Mouse (Mus musculus): ENCODE results near the gene Atp2a1. TPM values are rescaled to one million over a fixed set of nuclear protein-coding genes. Genes with fewer than 3 reads are reported as not detected.

Gene Atp2a1
- total RNA-seq, 2 experiments from 2014 or later = 0.77 to 0.82 TPM

DNA sequence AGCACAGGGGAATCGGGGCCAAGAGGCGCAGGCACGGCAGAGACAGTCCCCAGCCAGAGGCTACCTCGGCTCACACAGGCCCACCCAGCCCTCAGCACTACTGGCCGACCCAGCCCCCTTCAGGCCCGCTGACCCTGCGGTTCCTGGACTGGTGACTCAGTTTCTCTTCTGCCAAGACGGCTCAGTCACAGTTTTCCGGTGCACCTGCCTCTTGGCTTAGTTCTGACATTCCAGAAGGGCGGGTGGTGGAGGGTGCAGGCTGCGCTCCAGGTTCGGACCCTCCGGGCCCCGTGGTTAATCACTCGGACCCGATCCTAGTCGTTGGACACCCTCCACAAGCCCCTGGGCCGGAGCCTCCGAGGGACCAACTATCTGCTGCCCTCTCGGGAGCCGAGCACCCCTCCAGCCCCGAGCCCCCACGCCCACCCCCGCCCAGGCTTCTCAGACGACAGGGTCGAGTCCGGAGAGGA lies 11.6 kb upstream of the Atp2a1 start:
- intact Hi-C loops (cut with DNase I) = loop anchor here (2.0 kb wide), 1 partner anchor 76 kb away; no protein-coding TSS in a partner anchor

DNA sequence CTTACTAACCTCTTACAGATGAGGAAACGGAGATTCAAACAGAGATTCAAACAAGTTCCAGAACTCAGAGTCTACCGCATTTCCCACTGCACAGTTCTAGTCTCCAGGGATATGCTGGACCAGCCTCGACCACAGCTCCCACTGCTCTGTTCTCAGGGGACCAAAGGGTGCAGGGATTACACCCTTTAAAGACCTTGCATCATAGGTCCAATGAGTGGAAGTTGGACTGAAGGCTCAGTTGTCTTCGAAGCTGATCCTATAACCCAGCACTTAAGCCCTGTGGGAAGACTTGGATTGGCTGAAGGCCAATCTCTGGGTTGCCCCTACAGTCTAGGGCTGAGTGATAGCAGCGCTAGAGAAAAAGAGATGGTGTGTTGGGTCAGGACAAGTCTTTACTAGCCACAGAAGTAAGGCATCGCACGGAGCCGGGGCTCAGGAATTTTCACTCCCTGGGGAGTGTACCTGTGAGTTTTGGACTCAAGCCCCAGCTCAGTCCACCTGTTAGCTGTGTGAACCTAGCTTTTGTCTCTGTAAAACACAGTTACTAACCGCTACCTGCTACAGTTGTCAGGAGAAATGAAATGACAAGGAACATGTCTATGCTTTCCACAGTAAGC lies 10.7 kb upstream of the Atp2a1 start:
- intact Hi-C loops (cut with DNase I) = loop anchor here (2.0 kb wide), 1 partner anchor 75 kb away; no protein-coding TSS in a partner anchor
- no peak for DNase-seq

More for the DNA sequence above, 11.6 kb upstream of the Atp2a1 start:
- peak; percentile 38 to 54 for DNase-seq

DNA sequence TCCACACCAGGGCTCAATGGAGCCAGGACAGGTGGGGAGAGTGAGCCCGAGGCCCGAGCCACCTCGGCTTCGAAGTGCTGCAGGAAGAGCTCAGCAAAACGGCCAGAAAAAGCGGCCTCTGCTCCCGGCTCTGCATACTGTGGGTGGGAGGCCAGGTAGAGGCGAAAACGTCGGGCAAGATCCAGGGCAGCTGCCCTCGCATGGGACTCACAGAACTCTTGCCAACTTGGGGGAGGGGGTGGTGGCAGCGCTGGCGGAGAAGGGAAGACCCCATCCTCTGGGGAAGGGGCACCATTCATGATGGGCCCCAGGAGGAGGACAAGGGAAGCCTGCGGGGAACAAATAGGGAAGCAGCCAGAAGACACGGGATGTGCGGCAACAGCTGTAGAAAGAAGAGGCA lies 9.8 kb upstream of the Atp2a1 start:
- intact Hi-C loops (cut with DNase I) = no loop called here

DNA sequence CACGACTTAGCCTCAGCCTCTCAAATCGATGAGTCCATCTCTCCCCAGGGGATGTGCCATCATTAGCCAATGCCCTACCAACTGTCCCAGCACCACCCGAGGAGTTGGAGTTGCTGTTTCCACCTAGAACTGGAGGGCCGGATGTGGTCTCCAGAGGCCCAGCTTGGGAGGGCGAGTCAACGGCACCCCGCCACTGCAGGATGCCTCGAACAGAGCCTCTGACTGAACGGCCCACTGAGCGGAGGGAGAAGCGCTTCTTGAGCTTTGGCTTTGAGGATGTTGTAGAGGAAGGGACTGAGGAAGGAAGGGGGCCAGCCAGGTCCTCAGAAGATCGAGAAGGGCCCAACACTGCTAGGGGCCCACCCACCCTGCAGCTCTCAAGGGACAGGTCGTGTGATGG lies 9.4 kb upstream of the Atp2a1 start:
- intact Hi-C loops (cut with DNase I) = no loop called here
- no peak for DNase-seq

More for the DNA sequence above, 9.8 kb upstream of the Atp2a1 start:
- no peak for DNase-seq

DNA sequence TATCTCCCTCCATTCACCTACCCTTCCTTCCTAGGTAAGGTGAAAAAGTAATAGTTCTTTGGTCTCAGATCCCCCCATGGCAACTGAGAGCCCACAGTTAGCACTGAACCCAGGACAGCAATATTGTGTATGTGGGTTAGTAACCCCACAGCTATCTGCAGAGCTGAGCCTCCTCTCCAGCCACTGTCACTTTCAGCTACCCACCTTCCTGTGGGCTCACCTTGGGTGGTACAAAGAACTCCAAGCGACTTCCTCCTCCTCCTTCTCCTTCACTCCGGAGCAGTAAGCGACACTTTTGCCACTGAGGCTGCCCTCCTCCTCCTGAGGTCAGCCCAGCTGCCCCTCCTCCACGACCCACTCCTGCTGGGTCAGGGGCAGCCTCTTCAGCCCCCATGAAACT lies 8.9 kb upstream of the Atp2a1 start:
- intact Hi-C loops (cut with DNase I) = no loop called here
- DNase-seq = no peak

DNA sequence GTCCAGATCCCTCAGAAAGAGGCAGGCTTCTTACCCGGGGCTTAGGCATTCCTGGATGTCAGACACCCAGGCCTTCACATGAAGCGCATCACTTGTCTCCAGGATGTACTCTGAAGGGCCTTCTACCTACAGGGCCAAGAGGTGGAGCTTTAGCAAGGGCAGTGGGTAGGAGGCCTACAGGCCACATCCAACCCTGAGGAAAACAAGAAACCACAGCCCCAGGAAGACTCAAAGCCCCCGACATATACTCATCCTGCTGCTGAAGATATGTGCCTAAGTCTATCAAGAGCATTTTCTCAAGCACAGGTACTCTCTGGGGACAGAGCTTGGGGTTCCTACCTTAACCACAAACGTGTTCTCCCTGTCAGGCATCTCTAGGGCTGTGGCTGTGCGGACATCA lies 8.5 kb upstream of the Atp2a1 start:
- intact Hi-C loops (cut with DNase I) = no loop called here
- DNase-seq = no peak

DNA sequence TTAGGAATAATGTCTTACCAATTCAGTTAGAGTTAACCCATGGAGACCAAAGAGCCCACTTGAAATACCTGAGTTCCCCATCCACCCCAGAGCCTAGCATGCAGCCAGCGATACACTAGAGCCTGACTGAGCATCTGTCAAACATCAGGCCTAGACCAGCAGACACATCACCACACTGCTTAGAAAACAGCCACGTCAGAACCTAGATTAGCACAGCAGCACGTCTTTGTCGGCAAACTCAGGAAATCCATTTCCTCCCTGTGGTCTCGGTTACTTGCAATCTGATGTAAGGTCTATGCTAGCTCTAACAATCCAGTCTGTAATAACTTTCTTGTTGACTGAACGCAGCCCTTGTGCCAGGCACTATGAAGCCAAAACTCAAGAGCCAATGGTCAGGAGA lies 7.2 kb upstream of the Atp2a1 start:
- intact Hi-C loops (cut with DNase I) = no loop called here
- no peak for DNase-seq

DNA sequence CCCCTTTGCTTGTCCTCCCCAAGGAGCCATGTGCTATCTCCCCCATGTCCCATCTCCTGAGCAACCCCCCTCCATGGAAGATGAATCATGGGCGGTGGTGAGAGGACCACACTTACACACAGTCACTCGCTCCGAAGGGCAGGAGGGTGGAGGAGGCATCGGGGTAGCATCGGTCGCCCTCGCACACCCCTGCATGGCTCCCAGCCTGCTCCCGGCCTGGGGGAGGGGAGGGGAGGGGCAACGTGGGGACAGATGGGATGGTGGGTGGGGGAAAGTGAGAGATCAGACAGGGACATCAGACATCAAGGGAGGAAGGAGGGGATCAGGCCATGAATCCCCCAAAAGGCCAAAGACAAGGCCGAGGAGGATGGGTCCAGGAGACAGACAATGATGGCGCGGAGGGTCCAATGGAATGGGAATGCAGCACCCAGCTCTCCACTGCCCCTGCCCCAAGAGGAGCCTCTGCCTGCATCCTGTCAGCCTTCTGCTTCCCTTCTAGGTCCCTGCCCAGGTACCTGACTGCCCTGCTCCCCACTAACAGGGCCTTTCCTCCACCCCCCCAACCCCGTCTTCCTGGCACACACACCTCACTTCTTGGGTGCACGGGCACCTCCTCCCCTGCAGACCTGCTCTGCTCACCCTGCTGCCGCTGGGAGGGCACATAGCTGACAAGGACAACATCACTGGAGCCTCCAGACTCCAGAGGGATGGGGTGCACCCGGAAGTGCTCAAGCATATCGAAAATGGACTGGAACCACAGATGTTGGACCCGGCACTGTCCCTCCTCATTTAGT lies 5.1 kb upstream of the Atp2a1 start:
- intact Hi-C loops (cut with DNase I) = no loop called here
- DNase-seq = no peak

DNA sequence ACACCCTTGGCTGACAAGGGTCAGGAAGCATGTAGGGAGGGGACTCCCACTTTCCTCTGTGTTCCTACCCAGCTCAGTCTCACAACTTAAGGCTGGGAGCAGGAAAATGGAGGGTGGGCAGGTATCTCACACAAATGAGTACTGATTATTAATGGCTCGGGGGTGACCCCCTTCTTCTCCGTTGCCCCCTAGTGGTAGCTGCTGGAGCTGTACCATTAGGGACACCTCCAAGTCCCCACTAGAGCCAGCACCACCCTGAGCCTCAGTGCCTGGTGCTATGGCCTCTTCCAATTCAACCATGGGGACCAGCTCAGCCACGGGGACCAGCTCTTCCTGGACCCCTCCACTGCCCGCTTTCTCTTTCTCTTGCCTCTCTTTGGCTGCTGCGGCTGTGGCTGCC lies 4.4 kb upstream of the Atp2a1 start:
- intact Hi-C loops (cut with DNase I) = no loop called here
- peak in 1 of 2 experiments; percentile 65 for DNase-seq

DNA sequence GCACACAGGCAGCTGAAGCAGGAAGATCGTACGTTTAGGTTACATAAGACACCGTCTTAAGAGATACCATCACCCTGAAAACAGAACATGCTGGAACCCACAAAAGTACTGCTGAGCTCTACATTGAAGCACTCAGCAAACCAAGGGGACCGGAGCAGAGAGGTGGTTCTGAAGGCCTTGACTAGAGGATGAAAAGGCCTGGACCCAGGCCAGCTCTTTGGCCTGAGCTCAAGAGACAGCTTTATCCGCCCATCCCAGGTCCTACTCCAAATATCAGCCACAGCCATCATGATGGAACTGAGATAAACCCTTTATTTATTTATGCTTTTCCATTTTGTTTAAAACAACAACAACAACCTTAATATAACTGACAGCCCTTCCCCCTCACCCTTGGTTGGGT lies 3.8 kb upstream of the Atp2a1 start:
- intact Hi-C loops (cut with DNase I) = no loop called here
- no peak for DNase-seq

DNA sequence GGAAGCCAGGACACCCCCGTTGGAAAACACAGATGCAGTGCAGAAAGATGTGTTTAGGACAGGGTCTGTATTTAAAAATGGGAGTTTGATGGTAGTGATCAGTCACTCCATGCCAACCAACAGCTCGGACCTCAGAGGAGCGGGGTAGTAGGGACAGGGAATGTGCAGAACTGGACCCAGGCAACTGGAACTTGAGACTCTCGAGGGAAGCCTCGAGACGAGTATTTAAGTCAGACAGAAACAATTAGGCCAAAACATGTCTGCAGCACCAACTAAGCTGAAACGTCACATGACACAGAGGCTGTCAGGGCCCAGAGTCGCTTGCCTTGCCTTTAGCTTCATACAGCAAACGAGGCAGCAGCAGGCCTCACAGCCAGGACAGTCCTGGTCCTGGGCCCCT lies 3.2 kb upstream of the Atp2a1 start:
- intact Hi-C loops (cut with DNase I) = no loop called here
- no peak for DNase-seq

DNA sequence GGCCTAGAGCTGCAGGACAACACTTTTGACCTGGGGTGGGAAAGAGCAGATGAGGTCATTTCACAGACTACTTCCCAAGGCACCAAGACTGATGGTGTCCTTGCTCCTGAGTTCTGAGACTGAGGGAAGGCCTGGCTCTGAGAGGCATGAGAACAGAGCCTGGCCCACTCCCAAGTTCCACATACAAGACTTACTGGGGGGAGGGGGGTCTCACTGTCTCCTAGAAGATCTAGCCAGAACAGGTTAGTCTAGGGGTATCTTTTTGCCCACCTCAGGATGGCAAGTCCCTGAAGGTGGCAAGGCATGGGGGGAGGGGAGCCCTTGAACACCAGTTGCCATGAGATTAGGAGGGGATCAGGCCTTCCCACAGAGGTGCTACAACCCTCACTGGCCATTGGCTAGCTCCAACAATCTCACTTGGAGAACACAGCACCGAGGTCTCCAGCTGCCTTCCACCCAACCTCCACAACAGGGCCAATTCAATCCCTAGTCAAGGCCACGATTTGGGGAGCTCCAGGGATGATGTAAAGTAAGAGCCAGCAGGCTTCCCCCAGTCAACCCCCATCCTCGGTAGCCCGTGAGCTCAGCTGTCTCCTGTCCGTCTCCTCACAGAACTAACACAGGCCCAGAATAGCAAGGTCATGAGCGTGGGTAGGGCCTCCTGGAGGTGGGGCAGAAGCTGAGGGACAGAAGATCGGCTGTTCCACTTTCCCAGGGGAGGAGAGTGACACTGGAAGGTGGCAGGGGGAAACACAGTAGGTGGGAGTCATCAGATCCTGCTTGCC lies 2.5 kb upstream of the Atp2a1 start:
- DNase-seq = peak; percentile 61 to 70
- intact Hi-C loops (cut with DNase I) = no loop called here

DNA sequence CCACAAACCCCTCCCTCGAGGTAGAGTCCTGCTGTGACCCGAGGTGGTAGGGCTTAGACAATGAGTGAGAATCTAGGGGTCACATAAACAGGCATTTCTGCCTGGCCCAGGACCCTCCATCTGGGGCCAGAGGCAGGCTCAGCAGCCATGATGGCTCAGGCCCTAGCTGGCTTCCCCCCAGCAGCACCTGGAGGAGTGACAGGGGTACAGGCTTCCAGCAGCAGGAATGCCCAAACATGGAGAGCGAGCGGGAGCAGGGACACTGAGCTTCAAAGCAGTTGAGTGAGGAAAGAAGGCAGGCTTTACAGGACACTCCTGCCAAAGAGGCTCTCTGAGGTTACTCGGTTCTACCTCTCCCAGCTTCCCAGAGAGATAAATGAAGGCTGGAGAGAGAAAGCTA lies 1.9 kb upstream of the Atp2a1 start:
- intact Hi-C loops (cut with DNase I) = no loop called here
- peak; percentile 61 to 68 for DNase-seq

DNA sequence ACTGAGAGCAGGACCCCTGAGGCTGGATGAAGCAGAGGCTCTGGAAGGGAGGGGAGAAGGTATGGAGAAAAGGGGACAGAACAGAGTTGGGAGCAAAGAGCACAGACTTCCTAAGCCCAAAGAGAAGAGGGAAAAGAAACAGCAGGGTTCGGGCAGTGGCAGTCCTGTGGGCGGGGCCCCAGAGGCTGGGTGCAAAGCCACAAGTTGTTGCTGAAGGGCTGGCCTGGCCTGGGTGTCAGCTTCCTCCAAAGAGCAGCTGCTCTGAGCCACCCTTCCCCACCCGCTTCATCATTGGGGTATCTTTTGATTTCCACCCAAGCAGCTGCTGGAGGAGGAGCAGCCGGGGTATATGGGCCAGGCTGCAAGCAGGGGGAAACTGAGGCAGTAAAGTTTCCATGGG lies 1.2 kb upstream of the Atp2a1 start:
- intact Hi-C loops (cut with DNase I) = no loop called here
- peak; percentile 33 to 39 for DNase-seq

DNA sequence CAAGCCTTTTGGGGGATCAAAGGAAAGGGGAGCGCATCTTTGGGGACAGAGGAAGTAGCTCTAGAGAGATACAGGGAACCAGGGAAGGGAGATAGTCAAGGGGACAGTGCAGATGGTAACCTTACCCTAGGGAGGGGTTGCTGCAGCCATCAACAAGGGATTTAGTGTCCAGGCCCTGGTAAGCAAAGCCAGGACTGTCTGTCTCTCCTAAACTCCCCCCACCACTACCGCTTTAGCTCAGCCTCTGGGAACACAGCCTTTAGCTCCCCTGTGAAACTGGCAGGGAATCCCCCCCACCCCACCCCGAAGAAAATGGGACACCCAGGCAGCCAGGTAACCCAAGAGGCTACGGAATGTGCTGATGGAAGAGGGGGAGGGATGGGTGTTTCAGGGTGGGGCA lies 639 bp upstream of the Atp2a1 start:
- intact Hi-C loops (cut with DNase I) = loop anchor here (2.0 kb wide), 1 partner anchor 27 kb away; no protein-coding TSS in a partner anchor
- DNase-seq = no peak

DNA sequence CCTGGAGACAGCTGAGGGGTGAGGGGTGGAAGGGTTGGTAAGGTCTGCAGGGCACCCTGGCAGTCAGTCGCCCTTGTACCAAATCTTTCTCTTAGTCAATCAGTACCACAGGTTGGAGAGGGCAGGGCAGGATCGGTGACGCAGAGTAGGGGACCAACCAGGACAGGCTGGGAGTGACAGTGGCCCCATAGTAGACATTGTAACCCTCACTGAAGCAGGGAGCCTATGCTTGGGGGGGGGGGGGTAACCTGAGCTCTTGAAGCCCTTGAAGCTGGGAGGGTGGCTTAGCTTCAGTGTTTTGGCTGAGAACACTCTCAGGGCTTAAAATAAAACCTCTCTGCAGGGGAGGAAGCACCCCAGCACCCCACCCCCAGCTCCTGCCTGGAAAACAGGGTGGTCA lies 1.3 kb downstream of the Atp2a1 start:
- no peak for DNase-seq
- intact Hi-C loops (cut with DNase I) = loop anchor here (2.0 kb wide), 1 partner anchor 25 kb away; no protein-coding TSS in a partner anchor

DNA sequence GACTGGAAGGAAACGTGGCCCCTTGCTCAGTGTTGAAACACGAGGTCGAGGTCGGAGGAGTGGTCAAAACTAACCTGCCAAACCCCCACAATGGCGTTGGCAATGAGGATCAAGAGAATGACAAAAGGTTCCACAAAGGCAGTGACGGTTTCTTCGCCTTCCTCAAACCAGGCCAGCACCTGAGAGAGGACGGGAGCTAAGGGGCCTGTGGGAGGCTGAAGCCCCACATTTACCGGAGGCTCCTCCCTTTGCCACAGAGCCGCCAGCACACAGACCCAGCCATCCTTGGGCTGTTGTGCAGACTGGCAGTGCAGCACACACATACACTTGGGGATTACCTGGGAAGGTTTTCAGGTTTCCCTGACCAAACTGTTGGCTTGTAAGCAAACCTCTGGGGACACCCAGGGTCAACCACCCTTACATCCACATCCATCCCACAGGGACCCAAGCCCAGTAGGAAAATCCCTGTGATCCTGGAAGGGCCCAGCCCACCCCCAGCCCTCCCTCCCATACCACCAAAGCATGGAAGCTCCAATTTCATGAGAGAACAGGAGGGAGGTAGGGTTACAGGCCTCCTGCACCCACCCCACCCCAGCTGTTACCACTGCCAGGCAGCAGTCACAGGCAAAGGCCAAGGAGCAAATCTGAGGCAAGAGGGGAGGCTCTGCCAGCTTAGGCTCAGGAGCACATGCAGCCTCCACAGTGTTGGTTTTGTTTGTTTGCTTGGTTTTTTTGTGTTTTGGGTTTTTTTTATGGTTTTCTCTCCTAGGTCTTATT lies 2.1 kb downstream of the Atp2a1 start:
- intact Hi-C loops (cut with DNase I) = no loop called here
- no peak for DNase-seq

DNA sequence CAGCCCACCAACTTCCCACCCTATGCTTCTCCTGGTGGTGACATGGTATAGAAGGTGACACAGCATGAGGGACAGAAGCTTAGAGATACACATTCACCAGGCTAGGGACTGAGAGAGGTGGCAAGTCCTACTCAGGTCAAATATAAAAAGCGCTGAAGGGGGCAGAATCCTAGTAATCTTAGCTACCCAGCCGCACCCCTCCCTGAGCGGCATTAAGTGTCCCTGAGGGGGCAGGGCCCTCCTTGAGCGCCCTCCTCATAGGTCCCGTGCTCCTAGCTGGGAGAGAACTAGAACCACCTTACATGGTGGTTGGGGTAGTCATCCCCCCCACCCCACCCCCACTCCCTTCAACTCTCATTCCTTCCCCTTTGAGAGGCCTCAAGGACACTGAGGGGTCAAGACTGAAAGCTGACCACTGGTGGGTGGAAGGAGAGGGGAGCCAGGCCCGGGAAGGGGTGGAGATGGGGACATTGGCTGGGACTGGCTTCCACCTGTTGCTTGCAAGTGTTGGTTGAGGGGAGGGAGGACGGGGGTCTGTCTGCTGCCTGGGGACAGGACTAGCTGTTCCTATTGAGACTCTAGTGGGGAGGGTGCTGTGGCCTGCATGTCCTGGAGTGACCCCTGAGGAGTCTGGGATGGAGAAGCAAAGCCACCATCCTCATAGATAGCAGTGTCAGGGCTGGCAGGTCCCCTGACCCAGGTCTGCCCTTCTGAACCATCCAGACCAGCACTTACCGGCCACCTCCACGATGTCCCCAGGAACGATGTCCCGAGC lies 3.9 kb downstream of the Atp2a1 start:
- intact Hi-C loops (cut with DNase I) = no loop called here
- no peak for DNase-seq

DNA sequence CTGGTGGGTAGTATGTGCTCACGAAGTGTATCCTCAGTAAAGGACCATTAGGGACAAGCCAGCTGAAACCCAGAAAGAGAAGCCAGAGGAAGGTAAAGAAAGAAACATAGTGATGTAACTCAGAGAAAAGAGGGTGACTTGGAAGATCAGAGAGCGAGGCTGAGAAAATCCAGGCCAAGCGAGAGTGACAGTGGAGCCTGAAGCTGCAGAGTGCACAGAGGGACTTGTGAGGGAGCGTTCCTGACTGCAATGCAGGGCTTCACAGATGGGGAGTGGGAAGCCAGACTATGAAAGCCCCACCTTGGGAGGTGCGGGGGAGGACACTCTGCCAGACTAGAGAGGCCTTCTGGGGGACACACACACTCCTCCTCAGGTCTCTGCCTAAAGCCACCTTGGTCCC lies 4.7 kb downstream of the Atp2a1 start:
- DNase-seq = no peak
- intact Hi-C loops (cut with DNase I) = no loop called here

All from heart, postnatal 10 days (tissue).